Mouse (Mus musculus) skeletal muscle tissue, postnatal 0 days (tissue): ENCODE data around the gene Btg1. TPM values are rescaled to one million over a fixed set of nuclear protein-coding genes. Genes with fewer than 3 reads are reported as not detected.

Experiments
- polyA plus RNA-seq: library from polyadenylated mRNA; unstranded; fragments of >200 nt; fragmentation: Nextera tagmentation; extraction: Ambion mirVana; gene quantifications from 2 replicates; pipeline ENCODE4 v1.2.1, GENCODE M21; 2015

Gene Btg1
- polyA plus RNA-seq: 23.2 and 26.9 TPM in 2 replicates

DNA sequence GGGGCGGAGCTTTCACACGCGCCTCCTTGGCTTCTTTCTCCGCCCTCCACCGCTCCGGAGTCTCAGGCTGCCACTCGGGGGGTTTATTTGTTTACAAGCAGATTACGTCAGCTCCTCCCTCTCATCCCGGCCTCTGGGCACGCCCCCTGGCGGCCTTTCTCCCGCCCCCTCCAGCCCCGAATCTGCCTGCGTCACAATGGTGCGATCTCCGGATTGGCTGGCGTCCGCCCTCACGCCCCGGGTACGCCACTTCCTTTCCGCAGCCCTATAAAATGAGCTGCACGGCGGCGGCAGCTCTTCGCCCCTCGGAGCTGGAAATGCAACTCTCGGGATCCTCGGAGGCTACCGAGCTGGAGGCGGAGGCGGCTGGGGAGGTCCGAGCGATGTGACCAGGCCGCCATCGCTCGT is at the start of gene Btg1:
Gene Btg1, plus strand, starts transcription at position 298 of the 408 bp plus-strand sequence.

